Mouse (Mus musculus) testis, adult 10 weeks (tissue): ENCODE data around the gene Olfr781. TPM values are rescaled to one million over a fixed set of nuclear protein-coding genes. Genes with fewer than 3 reads are reported as not detected.

Experiments
- polyA plus RNA-seq: library from polyadenylated mRNA; stranded (reverse); fragments of 350-450 nt; fragmentation: Illumina TruSeq; extraction: RNeasy Lipid Tissue Mini Kit (QIAGEN cat#74804); gene quantifications from one replicate; pipeline ENCODE4 v1.2.3, GENCODE M21; 2014; ENCODE audit warnings: low read depth, low replicate concordance

Gene Olfr781
- not detected for polyA plus RNA-seq

DNA sequence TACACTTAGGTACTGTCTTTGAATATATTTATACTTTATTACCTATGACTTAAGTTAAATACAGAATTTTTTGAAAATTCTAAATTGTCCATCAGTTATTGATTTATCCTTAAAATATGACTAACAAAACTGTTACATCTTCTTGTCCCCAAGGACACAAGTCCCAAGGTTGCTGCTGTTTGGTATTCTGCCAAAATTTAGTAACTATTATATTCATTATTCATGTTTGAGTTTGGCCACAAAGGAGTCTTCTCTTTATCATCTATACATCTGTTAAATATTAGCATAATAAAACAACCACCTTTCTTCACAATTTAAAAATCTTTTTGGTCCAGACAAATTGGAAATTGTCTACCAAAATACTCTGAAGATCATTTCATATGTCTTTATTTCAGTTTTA is at the start of gene Olfr781:
Olfr781 (plus strand) TSS at position 301 of the 400 bp plus-strand sequence.

DNA sequence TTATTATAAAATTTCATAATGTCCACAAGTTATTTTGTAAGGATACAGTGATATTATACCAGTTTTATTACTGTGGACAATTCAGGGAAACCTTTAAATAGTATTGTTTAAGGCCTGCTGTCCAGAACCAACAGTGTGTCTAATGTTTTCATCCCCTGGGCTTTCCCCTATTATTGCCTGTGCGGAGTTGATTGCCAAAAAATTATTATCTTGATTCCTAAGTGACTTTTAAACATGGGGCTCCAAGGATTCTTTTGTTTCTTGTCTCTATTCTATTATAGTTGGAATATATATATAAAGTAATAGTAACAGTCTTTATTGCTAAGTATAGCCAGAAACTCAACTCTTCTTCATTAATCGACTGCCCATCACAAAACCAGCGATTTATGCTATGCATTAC is 10.8 kb upstream of the Olfr781 start, which contains the start of gene Olfr780:
Olfr780 (plus strand) TSS at position 301 of the 400 bp plus-strand sequence.

DNA sequence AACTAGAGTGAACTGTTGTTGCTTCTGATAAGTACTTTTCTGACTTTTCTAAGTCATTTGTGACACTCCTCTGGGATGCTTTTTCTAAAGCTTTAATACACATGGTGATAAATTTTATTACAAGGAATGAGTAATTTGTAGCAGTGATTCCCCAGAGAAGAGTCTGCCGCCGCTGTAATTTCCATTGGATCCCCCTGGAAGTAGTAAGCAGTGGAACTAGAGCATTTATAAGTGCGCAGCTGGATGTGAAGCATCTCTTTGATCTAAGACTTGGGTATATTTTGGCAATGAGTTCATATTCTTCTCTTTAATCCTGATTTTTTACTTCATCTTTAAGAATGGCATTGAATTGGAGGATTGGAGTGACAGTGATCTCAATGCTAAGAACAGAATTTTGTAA is 19.9 kb downstream of the Olfr781 start, which contains the start of gene Olfr782:
Olfr782 (plus strand) TSS at position 301 of the 400 bp plus-strand sequence.

Other genes starting within 250 kb of the Olfr781 start
- not detected for gene Olfr767, start 245.9 kb upstream of the Olfr781 start, polyA plus RNA-seq
- not detected for gene Olfr768, start 229.5 kb upstream of the Olfr781 start, polyA plus RNA-seq
- not detected for gene Olfr769, start 211.0 kb upstream of the Olfr781 start, polyA plus RNA-seq
- gene Olfr770, start 189.9 kb upstream of the Olfr781 start, polyA plus RNA-seq, result not detected
- gene Olfr771, start 164.1 kb upstream of the Olfr781 start, polyA plus RNA-seq, result not detected
- gene Olfr772, start 150.9 kb upstream of the Olfr781 start, polyA plus RNA-seq, result 0.25 TPM
- not detected for gene Olfr773, start 141.4 kb upstream of the Olfr781 start, polyA plus RNA-seq
- gene Olfr774, start 92.7 kb upstream of the Olfr781 start, polyA plus RNA-seq, result not detected
- 0.06 TPM for gene Olfr775, start 80.4 kb upstream of the Olfr781 start, polyA plus RNA-seq
- not detected for gene Olfr776, start 69.7 kb upstream of the Olfr781 start, polyA plus RNA-seq
- gene Olfr777, start 57.4 kb upstream of the Olfr781 start, polyA plus RNA-seq, result not detected
- gene Olfr780, start 10.7 kb upstream of the Olfr781 start, polyA plus RNA-seq, result not detected
- gene Olfr782, start 20.0 kb downstream of the Olfr781 start, polyA plus RNA-seq, result not detected
- gene Olfr784, start 55.2 kb downstream of the Olfr781 start, polyA plus RNA-seq, result not detected
- not detected for gene Olfr785, start 76.6 kb downstream of the Olfr781 start, polyA plus RNA-seq
- gene Olfr786, start 98.5 kb downstream of the Olfr781 start, polyA plus RNA-seq, result not detected
- 2.5 TPM for gene Olfr787, start 133.0 kb downstream of the Olfr781 start, polyA plus RNA-seq
- 2.0 TPM for gene Olfr788, start 142.1 kb downstream of the Olfr781 start, polyA plus RNA-seq
- gene Olfr789, start 155.9 kb downstream of the Olfr781 start, polyA plus RNA-seq, result 0.25 TPM
- 0.53 TPM for gene Olfr790, start 169.6 kb downstream of the Olfr781 start, polyA plus RNA-seq
- gene Olfr791, start 192.9 kb downstream of the Olfr781 start, polyA plus RNA-seq, result not detected
- gene Olfr792, start 210.3 kb downstream of the Olfr781 start, polyA plus RNA-seq, result 0.13 TPM
- 0.08 TPM for gene Olfr794, start 238.8 kb downstream of the Olfr781 start, polyA plus RNA-seq